Mouse (Mus musculus): ENCODE measurements at regions not wholly inside any gene's neighbourhood (a gene's known extent, or its start where the extent isn't known, plus 50 kb on each side); places are given as distances from the start of the nearest gene placed in this dataset.

GRCm38 (mm10) chr12:95138167-95138566 is 553.9 kb upstream of the Flrt2 start:
- TF ChIP-seq POLR2A (IDR thresholded peaks at IDR 0.05; ENCODE audit: borderline replicate concordance, insufficient read depth, low read length) = no peak
- no peak for TF ChIP-seq CTCF (IDR thresholded peaks at IDR 0.05; ENCODE audit: borderline replicate concordance, insufficient read depth, low read depth, low read length)
